1 mouse cellular context compared by ENCODE assay signal in the genomic region with DNA sequence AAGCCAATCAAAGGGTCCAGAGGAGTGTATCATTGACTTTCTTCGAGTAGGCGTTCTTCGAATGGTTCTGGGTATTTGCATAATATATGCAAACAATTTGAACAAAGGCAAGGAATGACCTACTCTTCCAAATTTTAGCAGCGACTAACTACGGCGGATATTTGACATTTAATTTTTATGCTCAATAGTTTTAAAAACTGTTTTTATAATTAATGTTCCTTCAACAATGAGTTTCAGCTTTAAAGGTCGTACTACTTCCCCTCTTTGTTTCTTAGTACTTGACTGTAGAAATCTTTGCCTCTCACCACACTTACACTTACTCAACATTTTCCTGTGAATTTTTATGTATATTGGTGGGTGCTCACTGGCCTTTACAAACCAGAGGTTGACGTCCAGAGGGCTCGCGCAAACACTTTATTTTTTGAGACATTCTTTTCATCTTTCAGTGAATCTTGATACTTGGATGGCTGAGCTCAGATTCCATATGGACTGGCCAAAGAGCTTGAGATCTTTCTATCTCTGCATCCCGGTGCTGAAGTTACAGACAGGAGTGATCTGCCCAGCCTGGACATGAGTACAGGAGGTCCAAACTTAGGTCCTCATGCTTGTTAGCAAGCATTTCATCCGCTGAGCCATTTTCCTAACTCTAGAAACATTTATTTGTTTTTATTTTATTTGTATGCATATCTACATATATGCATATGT.
TF ChIP-seq lines count a peak whose summit lies in the region.

No protein-coding gene starts in this region.

TF ChIP-seq in CH12.LX, 34 proteins besides CTCF, POLR2A, EP300 and RAD21:
- TF ChIP-seq MAFK (IDR thresholded peaks at IDR 0.05; ENCODE audit: insufficient replicate concordance, low read length) = no peak
- no peak for TF ChIP-seq BHLHE40 (IDR thresholded peaks at IDR 0.05; ENCODE audit: low read depth, low read length)
- no peak for TF ChIP-seq HCFC1 (IDR thresholded peaks at IDR 0.05; ENCODE audit: low read depth, low read length)
- TF ChIP-seq TBP (conservative IDR thresholded peaks at IDR 0.05; ENCODE audit: low read depth, low read length) = peak; percentile 46
- TF ChIP-seq JUND (conservative IDR thresholded peaks at IDR 0.05; ENCODE audit: low read depth, low read length) = no peak
- TF ChIP-seq KAT2A (IDR thresholded peaks at IDR 0.05; ENCODE audit: insufficient replicate concordance, low read length) = no peak
- no peak for TF ChIP-seq ZNF384 (IDR thresholded peaks at IDR 0.05; ENCODE audit: low read depth, low read length)
- no peak for TF ChIP-seq UBTF (IDR thresholded peaks at IDR 0.05; ENCODE audit: low read depth, low read length)
- TF ChIP-seq IRF4 (IDR thresholded peaks at IDR 0.05; ENCODE audit: low read depth, low read length) = no peak
- no peak for TF ChIP-seq MAZ (IDR thresholded peaks at IDR 0.05; ENCODE audit: low read depth, low read length)
- TF ChIP-seq MAX (IDR thresholded peaks at IDR 0.05; ENCODE audit: low read length) = no peak
- no peak; the same call in 1 of the 2 replicates for TF ChIP-seq NELFE (IDR thresholded peaks at IDR 0.05; ENCODE audit: low read depth, low read length)
- peak; percentile 21; the same call in 1 of the 2 replicates for TF ChIP-seq MYC (IDR thresholded peaks at IDR 0.05; ENCODE audit: low read depth, low read length)
- TF ChIP-seq MXI1 (IDR thresholded peaks at IDR 0.05; ENCODE audit: low read depth, low read length) = 0 out of 2 replicates have a peak, but pooled peaks have one; percentile 15
- no peak for TF ChIP-seq USF2 (conservative IDR thresholded peaks at IDR 0.05; ENCODE audit: low read depth, low read length)
- no peak for TF ChIP-seq CHD2 (IDR thresholded peaks at IDR 0.05; ENCODE audit: low read length)
- no peak for TF ChIP-seq TCF12 (IDR thresholded peaks at IDR 0.05; ENCODE audit: low read depth, low read length)
- no peak for TF ChIP-seq ELF1 (IDR thresholded peaks at IDR 0.05; ENCODE audit: low read depth, low read length)
- no peak for TF ChIP-seq MEF2A (IDR thresholded peaks at IDR 0.05; ENCODE audit: borderline replicate concordance, low read depth, low read length)
- no peak for TF ChIP-seq USF1 (IDR thresholded peaks at IDR 0.05; ENCODE audit: low read depth, low read length)
- TF ChIP-seq NRF1 (IDR thresholded peaks at IDR 0.05; ENCODE audit: low read depth, low read length) = no peak
- 0 out of 2 replicates have a peak, but pooled peaks have one; percentile 16 for TF ChIP-seq SIN3A (IDR thresholded peaks at IDR 0.05; ENCODE audit: low read length)
- TF ChIP-seq SMC3 (IDR thresholded peaks at IDR 0.05; ENCODE audit: low read depth, low read length) = no peak
- TF ChIP-seq PAX5 (IDR thresholded peaks at IDR 0.05; ENCODE audit: low read length) = no peak
- TF ChIP-seq POLR2AphosphoS2 (IDR thresholded peaks at IDR 0.05; ENCODE audit: low read depth, low read length) = no peak
- TF ChIP-seq RCOR1 (conservative IDR thresholded peaks at IDR 0.05; ENCODE audit: low read depth, low read length) = no peak
- TF ChIP-seq ZC3H11A (IDR thresholded peaks at IDR 0.05; ENCODE audit: low read depth, low read length) = no peak
- TF ChIP-seq JUN (IDR thresholded peaks at IDR 0.05; ENCODE audit: insufficient read depth, low read depth, low read length) = no peak
